Mouse (Mus musculus) kidney, adult 2 months (tissue): ENCODE measurements around the gene Lcn6.

Experiments used
- CTCF ChIP-seq: fragments of 200-500 bp; conservative IDR thresholded peaks from 2 replicates; pipeline ENCODE4 v1.5.1; 2011; ENCODE audit warnings: low read depth, mild to moderate bottlenecking, control low read depth, low read length, moderate library complexity, mixed read lengths; ENCODE audit not compliant: insufficient read depth, insufficient read length
- POLR2A ChIP-seq: fragments of 200-500 bp; IDR thresholded peaks from one replicate; pipeline ENCODE4 v1.6.1; 2011; ENCODE audit warnings: low read depth, low read length, control low read depth

- no peak for TF ChIP-seq CTCF
- no peak for TF ChIP-seq POLR2A
Observed at GRCm38 (mm10) chr2:25686941-25687340, 10.4 kb downstream of the Lcn6 start.
